Mouse (Mus musculus): ENCODE results near the gene Pom121.

DNA sequence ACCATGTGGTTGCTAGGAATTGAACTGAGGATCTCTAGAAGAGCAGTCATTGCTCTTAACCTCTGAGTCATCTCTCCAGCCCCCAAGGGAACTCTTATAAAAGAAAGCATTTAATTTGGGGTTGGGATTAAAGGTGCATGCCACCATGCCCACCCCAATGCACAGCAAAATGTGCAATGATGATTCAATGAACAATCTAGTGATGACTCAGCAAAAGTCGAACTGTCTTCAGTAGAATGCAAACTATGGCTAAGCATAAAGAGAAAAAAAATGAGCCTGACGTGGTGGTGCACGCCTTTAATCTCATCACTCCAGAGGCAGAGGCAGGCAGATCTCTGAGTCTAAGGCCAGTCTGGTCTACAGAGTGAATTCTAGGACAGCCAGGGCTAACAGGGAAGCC is 31.8 kb downstream of the Pom121 start:
- no peak for TF ChIP-seq POLR2A (IDR thresholded peaks at IDR 0.05; ENCODE audit: borderline replicate concordance, control insufficient read depth, low read depth, low read length)
- TF ChIP-seq CTCF (IDR thresholded peaks at IDR 0.05; ENCODE audit: control insufficient read depth, insufficient read depth, low read length), result no peak
